Mouse (Mus musculus): ENCODE data around the gene Hist1h3g. TPM values are rescaled to one million over a fixed set of nuclear protein-coding genes. Genes with fewer than 3 reads are reported as not detected.

The Hist1h3g gene
- polyA plus RNA-seq, 1 experiment from 2014 or later, result not detected

DNA sequence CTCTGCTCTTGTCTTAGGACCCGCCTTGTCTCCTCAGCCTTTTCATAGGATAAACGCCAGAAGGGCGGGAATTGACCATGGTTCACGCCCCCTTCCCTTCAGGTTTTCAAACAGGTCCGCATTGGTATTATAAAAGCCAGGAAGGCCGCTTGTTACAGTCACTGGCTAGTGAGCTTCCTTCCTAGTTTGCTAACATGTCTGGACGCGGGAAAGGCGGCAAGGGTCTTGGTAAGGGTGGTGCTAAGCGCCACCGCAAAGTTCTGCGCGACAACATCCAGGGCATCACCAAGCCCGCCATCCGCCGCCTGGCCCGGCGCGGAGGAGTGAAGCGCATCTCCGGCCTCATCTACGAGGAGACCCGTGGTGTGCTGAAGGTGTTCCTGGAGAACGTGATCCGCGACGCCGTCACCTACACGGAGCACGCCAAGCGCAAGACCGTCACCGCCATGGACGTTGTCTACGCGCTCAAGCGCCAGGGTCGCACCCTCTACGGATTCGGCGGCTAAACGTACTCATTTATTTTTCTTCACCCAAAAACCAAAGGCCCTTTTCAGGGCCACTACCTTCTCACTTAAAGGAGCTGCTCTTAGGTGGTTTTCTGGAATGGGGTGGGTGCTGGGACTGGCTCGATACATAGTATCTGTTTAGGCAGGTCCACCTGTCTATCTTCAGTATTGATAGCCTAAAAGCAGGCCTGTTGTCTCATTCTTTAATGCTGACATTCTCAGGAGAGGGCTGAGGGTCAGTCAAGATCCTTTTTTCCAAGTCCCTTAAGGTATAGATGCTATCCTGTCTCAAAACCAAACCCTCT, 46.4 kb downstream of the Hist1h3g start, which contains the start of gene Hist1h4d:
Hist1h4d (plus strand) TSS at position 191 of the 811 bp plus-strand sequence.
- Histone ChIP-seq H3K27me3 (replicated peaks) (no peaks in the 10 kb centered on the region), H3K9ac (peak within 1 kb of the TSS; percentile 53), H3K4me1 (peaks cover 45% of the 10 kb centered on the region), H3K4me3 (peak within 1 kb of the TSS; percentile 48), H3K9me3 (no peaks in the 10 kb centered on the region), H3K36me3 (replicated peaks) (no peaks in the 10 kb centered on the region), H3K27ac (peak within 1 kb of the TSS; percentile 81), H3K4me2 (peak within 1 kb of the TSS; percentile 85)
- under 1% methylated on average over 43 of the region's 43 CpGs for WGBS
- ATAC-seq (replicated peaks), result peak; percentile 92

DNA sequence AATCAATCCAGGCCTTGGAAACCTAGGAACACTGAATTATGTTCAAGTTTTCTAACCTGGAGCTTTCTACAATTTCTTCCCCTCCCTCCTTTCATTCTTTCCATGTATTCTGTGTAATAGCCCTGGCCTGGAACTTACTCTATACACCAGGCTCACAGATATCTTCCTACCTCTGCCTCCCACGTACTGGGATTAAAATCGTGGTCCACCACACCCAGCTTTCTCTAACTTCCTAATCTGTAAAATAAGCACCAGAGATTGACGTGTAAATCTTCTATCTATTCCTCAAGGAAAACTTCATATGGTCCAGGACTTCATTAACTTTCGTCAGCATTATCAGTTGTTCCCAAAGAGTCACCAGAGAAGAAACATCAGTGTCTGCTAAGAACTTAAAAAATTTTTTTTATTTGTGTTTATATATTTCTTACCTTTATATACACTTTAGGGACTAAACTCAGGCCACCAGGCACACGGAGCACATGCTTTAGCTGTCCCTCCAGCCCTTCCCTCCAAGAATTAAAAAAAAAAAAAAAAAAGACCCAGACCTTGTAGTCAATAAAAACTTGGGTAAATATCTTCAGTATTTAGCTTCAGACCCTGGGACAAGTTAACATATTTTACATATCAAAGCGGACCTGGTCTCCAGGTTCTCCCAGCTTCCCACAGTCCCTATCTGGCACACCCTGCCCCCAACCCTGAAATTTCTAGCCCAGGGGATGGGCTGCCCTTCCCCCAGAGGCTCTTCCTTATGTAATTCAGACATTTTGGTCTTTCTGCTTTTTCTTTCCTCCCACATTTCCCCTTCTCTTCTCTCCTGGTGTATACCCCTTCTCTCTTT, 47.2 kb downstream of the Hist1h3g start:
- H3K36me3 ChIP-seq (replicated peaks), result no peaks in the 10 kb centered on the region
- H3K4me3 ChIP-seq, result peak overlapping the region; percentile 48
- no peaks in the 10 kb centered on the region for H3K27me3 ChIP-seq (replicated peaks)
- WGBS, result 5% methylated on average over 6 of the region's 6 CpGs
- H3K9ac ChIP-seq, result peak overlapping the region; percentile 53
- peak overlapping the region; percentile 81 for H3K27ac ChIP-seq
- ATAC-seq (replicated peaks), result no peak
- no peaks in the 10 kb centered on the region for H3K9me3 ChIP-seq
- peaks cover 42% of the 10 kb centered on the region for H3K4me1 ChIP-seq
- H3K4me2 ChIP-seq, result peak overlapping the region; percentile 85

DNA sequence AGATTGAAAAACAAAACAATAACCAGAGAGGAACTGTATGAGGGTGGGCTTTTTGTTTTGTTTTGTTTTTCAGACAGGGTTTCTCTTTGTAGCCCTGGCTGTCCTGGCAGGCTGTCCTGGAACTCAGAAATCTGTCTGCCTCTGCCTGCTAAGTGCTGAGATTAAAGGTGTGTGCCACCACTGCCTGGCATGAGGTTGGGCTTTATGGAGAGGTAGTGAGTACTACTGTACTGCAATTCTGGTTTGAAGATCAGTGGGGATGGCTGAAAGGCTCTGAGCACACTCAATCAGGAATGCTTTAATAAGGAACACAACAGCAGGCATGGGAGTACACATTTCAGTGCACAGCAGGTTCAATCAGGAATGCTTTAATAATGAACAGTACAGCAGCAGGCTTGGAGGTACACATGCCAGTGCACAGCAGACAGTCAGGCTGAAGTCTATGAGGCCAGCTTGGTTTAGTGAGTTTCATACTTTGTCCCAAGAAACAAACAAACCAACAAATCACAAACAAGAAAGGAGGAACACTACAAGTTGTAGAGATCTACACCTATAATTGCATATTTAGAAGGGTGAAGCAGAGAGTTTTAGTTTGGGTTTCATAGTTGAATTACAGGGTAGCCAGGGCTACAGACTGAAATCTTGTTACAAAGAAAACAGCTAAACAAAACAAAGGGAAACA, 48.3 kb downstream of the Hist1h3g start:
- no peak overlapping the region for H3K9ac ChIP-seq
- no peak for ATAC-seq (replicated peaks)
- H3K27me3 ChIP-seq (replicated peaks), result no peaks in the 10 kb centered on the region
- H3K36me3 ChIP-seq (replicated peaks), result no peaks in the 10 kb centered on the region
- no peaks in the 10 kb centered on the region for H3K9me3 ChIP-seq
- no peak overlapping the region for H3K4me2 ChIP-seq
- H3K27ac ChIP-seq, result no peak overlapping the region
- H3K4me3 ChIP-seq, result no peak overlapping the region
- H3K4me1 ChIP-seq, result peaks cover 42% of the 10 kb centered on the region

- Histone ChIP-seq H3K4me3 (peak overlapping the region; percentile 52; the same call in 1 of the 2 replicates), H3K9me3 (no peaks in the 10 kb centered on the region), H3K4me2 (peak overlapping the region; percentile 84), H3K9ac (peak overlapping the region; percentile 65; the same call in 1 of the 2 replicates), H3K27ac (peak overlapping the region; percentile 93), H3K36me3 (replicated peaks) (no peaks in the 10 kb centered on the region), H3K27me3 (replicated peaks) (no peaks in the 10 kb centered on the region), H3K4me1 (peaks cover 42% of the 10 kb centered on the region)
- no peak for ATAC-seq (replicated peaks)
Measured at GRCm38 (mm10) chr13:23584331-23584730, 49.1 kb downstream of the Hist1h3g start.

DNA sequence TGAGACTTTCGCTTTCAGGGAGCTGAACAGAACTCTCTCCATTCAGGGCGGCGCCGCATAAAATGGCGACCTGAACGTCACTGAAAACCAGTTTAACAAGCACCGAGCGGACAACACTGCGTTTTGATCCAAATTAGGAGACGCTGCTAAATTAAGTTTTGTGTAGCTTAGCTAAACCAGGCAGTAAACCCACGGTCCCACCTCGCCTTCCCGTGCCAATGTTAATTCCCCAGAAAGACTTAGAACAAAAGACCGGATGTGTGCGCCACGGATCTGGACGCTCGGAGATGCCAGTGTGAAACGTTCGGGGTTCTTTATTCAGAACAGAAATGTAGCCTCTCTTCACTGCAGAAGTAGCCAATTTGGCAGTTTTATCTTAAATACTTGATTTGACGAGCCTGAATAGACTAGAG, 49.8 kb downstream of the Hist1h3g start:
- no peaks in the 10 kb centered on the region for H3K36me3 ChIP-seq (replicated peaks)
- under 1% methylated on average over 21 of the region's 21 CpGs for WGBS
- peak; percentile 15; the same call in 1 of the 2 replicates for ATAC-seq (replicated peaks)
- H3K4me3 ChIP-seq, result peak overlapping the region; percentile 52
- no peaks in the 10 kb centered on the region for H3K9me3 ChIP-seq
- H3K27me3 ChIP-seq (replicated peaks), result no peaks in the 10 kb centered on the region
- H3K4me2 ChIP-seq, result peak overlapping the region; percentile 84
- H3K4me1 ChIP-seq, result peaks cover 42% of the 10 kb centered on the region
- peak overlapping the region; percentile 65 for H3K9ac ChIP-seq
- peak overlapping the region; percentile 93 for H3K27ac ChIP-seq

Small RNA genes within 50 kb of the gene (microRNA-seq; reads per million reads assigned to microRNA genes)
- gene Gm44297 (not detected), gene Gm44359 (not detected), gene Gm44394 (not detected), gene n-TStga1 (not detected)

Other genes with a start within 250 kb of the Hist1h3g start
- gene Zfp322a, start 166.2 kb upstream of the Hist1h3g start, polyA plus RNA-seq (2015; fragmentation: Nextera tagmentation; extraction: Ambion mirVana), result 52.2 and 55.1 TPM in 2 replicates
- gene Abt1, start 111.6 kb upstream of the Hist1h3g start, polyA plus RNA-seq (2015; fragmentation: Nextera tagmentation; extraction: Ambion mirVana), result 9.8 and 9.9 TPM in 2 replicates
- 0.09 and 0.25 TPM in 2 replicates for gene Btn1a1, start 69.5 kb upstream of the Hist1h3g start, polyA plus RNA-seq (2015; fragmentation: Nextera tagmentation; extraction: Ambion mirVana)
- gene Btn2a2, start 46.6 kb upstream of the Hist1h3g start, polyA plus RNA-seq (2015; fragmentation: Nextera tagmentation; extraction: Ambion mirVana), result not detected in 2 replicates
- 3.3 and 5.1 TPM in 2 replicates for gene Hist1h4h, start 4.4 kb upstream of the Hist1h3g start, polyA plus RNA-seq (2015; fragmentation: Nextera tagmentation; extraction: Ambion mirVana)
- gene Hist1h2af, start 1.5 kb upstream of the Hist1h3g start, polyA plus RNA-seq (2015; fragmentation: Nextera tagmentation; extraction: Ambion mirVana), result 0.69 TPM in 1 of 2 replicates, not detected in the other
- 0.15 and 0.44 TPM in 2 replicates for gene Hist1h2bh, start 8.0 kb downstream of the Hist1h3g start, polyA plus RNA-seq (2015; fragmentation: Nextera tagmentation; extraction: Ambion mirVana)
- 0.27 and 0.32 TPM in 2 replicates for gene Hist1h3f, start 8.6 kb downstream of the Hist1h3g start, polyA plus RNA-seq (2015; fragmentation: Nextera tagmentation; extraction: Ambion mirVana)
- gene Hist1h4f, start 16.2 kb downstream of the Hist1h3g start, polyA plus RNA-seq (2015; fragmentation: Nextera tagmentation; extraction: Ambion mirVana), result not detected in 2 replicates
- gene Hist1h1d, start 17.8 kb downstream of the Hist1h3g start, polyA plus RNA-seq (2015; fragmentation: Nextera tagmentation; extraction: Ambion mirVana), result 0.14 and 0.15 TPM in 2 replicates
- 1.0 and 1.4 TPM in 2 replicates for gene Hist1h3e, start 26.9 kb downstream of the Hist1h3g start, polyA plus RNA-seq (2015; fragmentation: Nextera tagmentation; extraction: Ambion mirVana)
- gene Hist1h2ae, start 35.8 kb downstream of the Hist1h3g start, polyA plus RNA-seq (2015; fragmentation: Nextera tagmentation; extraction: Ambion mirVana), result 14.8 and 15.4 TPM in 2 replicates
- gene Hist1h2bg, start 36.0 kb downstream of the Hist1h3g start, polyA plus RNA-seq (2015; fragmentation: Nextera tagmentation; extraction: Ambion mirVana), result 2.6 and 4.0 TPM in 2 replicates
- gene Hist1h2bf, start 38.8 kb downstream of the Hist1h3g start, polyA plus RNA-seq (2015; fragmentation: Nextera tagmentation; extraction: Ambion mirVana), result 1.3 and 1.5 TPM in 2 replicates
- gene Hist1h2ad, start 39.0 kb downstream of the Hist1h3g start, polyA plus RNA-seq (2015; fragmentation: Nextera tagmentation; extraction: Ambion mirVana), result 1.6 TPM in 1 of 2 replicates, not detected in the other
- 0.82 and 1.2 TPM in 2 replicates for gene Hist1h3d, start 40.3 kb downstream of the Hist1h3g start, polyA plus RNA-seq (2015; fragmentation: Nextera tagmentation; extraction: Ambion mirVana)
- 34.2 and 34.9 TPM in 2 replicates for gene Hist1h4d, start 46.2 kb downstream of the Hist1h3g start, polyA plus RNA-seq (2015; fragmentation: Nextera tagmentation; extraction: Ambion mirVana)
- 1.7 and 1.8 TPM in 2 replicates for gene Hist1h2be, start 85.7 kb downstream of the Hist1h3g start, polyA plus RNA-seq (2015; fragmentation: Nextera tagmentation; extraction: Ambion mirVana)
- gene Hist1h1e, start 87.1 kb downstream of the Hist1h3g start, polyA plus RNA-seq (2015; fragmentation: Nextera tagmentation; extraction: Ambion mirVana), result 5.4 and 5.5 TPM in 2 replicates
- 0.32 and 0.37 TPM in 2 replicates for gene Hist1h2ac, start 148.5 kb downstream of the Hist1h3g start, polyA plus RNA-seq (2015; fragmentation: Nextera tagmentation; extraction: Ambion mirVana)
- gene Hist1h2bc, start 148.8 kb downstream of the Hist1h3g start, polyA plus RNA-seq (2015; fragmentation: Nextera tagmentation; extraction: Ambion mirVana), result 17.3 and 17.7 TPM in 2 replicates
- gene Hist1h1t, start 160.4 kb downstream of the Hist1h3g start, polyA plus RNA-seq (2015; fragmentation: Nextera tagmentation; extraction: Ambion mirVana), result not detected in 2 replicates
- 1.8 and 3.0 TPM in 2 replicates for gene Hist1h4c, start 163.0 kb downstream of the Hist1h3g start, polyA plus RNA-seq (2015; fragmentation: Nextera tagmentation; extraction: Ambion mirVana)
- gene Hfe, start 175.4 kb downstream of the Hist1h3g start, polyA plus RNA-seq (2015; fragmentation: Nextera tagmentation; extraction: Ambion mirVana), result 3.0 and 3.8 TPM in 2 replicates
- gene Hist1h1c, start 203.4 kb downstream of the Hist1h3g start, polyA plus RNA-seq (2015; fragmentation: Nextera tagmentation; extraction: Ambion mirVana), result 6.9 and 8.3 TPM in 2 replicates
- gene Hist1h3c, start 210.2 kb downstream of the Hist1h3g start, polyA plus RNA-seq (2015; fragmentation: Nextera tagmentation; extraction: Ambion mirVana), result 0.41 and 1.4 TPM in 2 replicates
- gene Hist1h2bb, start 211.3 kb downstream of the Hist1h3g start, polyA plus RNA-seq (2015; fragmentation: Nextera tagmentation; extraction: Ambion mirVana), result 0.37 and 0.83 TPM in 2 replicates
- 4.6 and 7.2 TPM in 2 replicates for gene Hist1h2ab, start 215.7 kb downstream of the Hist1h3g start, polyA plus RNA-seq (2015; fragmentation: Nextera tagmentation; extraction: Ambion mirVana)
- 0.67 and 1.2 TPM in 2 replicates for gene Hist1h3b, start 216.8 kb downstream of the Hist1h3g start, polyA plus RNA-seq (2015; fragmentation: Nextera tagmentation; extraction: Ambion mirVana)
- 2.0 TPM in 1 of 2 replicates, not detected in the other for gene Hist1h4b, start 221.6 kb downstream of the Hist1h3g start, polyA plus RNA-seq (2015; fragmentation: Nextera tagmentation; extraction: Ambion mirVana)
- not detected in 2 replicates for gene Hist1h4a, start 225.8 kb downstream of the Hist1h3g start, polyA plus RNA-seq (2015; fragmentation: Nextera tagmentation; extraction: Ambion mirVana)
- 0.77 and 0.98 TPM in 2 replicates for gene Hist1h3a, start 227.0 kb downstream of the Hist1h3g start, polyA plus RNA-seq (2015; fragmentation: Nextera tagmentation; extraction: Ambion mirVana)
- 0.41 and 0.48 TPM in 2 replicates for gene Hist1h1a, start 228.2 kb downstream of the Hist1h3g start, polyA plus RNA-seq (2015; fragmentation: Nextera tagmentation; extraction: Ambion mirVana)
- gene Trim38, start 234.5 kb downstream of the Hist1h3g start, polyA plus RNA-seq (2015; fragmentation: Nextera tagmentation; extraction: Ambion mirVana), result not detected in 2 replicates

All from midbrain, embryonic 15.5 days (tissue).